In genomic region chr2:92426426-92426825, GRCm38 (mm10) we compare ENCODE assay signal across 9 mouse cellular contexts. TPM values are rescaled to one million over a fixed set of nuclear protein-coding genes. Genes with fewer than 3 reads are reported as not detected.
DNase-seq lines count a peak whose midpoint lies in the region; ATAC-seq lines count a peak whose summit lies in the region.
"Had no signal": no experiment of that assay in that cellular context is flagged by ENCODE, and none has a peak within 500 bp of the region (broad histone marks: within the 10 kb centered on the region; RNA-seq: fewer than 3 reads in every experiment).

No protein-coding gene starts in this region.

- no peak for ATAC-seq in forebrain, embryonic 11.5 days (replicated peaks; ENCODE audit: low FRiP score)
- no peak for ATAC-seq in midbrain, embryonic 11.5 days (ENCODE audit: low FRiP score)

- H3K36me3 ChIP-seq in forebrain, embryonic 10.5 days (replicated peaks) = peaks cover 54% of the 10 kb centered on the region
- H3K36me3 ChIP-seq in forebrain, embryonic 11.5 days (ENCODE audit: control insufficient read depth, insufficient read depth, low read length) = peaks cover 5% of the 10 kb centered on the region; the same call in 1 of the 2 replicates
- H3K36me3 ChIP-seq in midbrain, embryonic 11.5 days (ENCODE audit: control insufficient read depth, insufficient read depth, low read length) = no peaks in the 10 kb centered on the region; the same call in 1 of the 2 replicates

- 0 out of 2 replicates have a peak overlapping the region, but pooled peaks have one; percentile 44 for H3K27ac ChIP-seq in forebrain, embryonic 10.5 days
- H3K27ac ChIP-seq in forebrain, embryonic 11.5 days (ENCODE audit: low read depth, low read length) = no peak overlapping the region
- H3K27ac ChIP-seq in midbrain, embryonic 11.5 days (ENCODE audit: low read depth, low read length) = no peak overlapping the region
- H3K27ac ChIP-seq: macrophage had no signal

- no peaks in the 10 kb centered on the region for H3K9me3 ChIP-seq in forebrain, embryonic 10.5 days
- no peaks in the 10 kb centered on the region for H3K9me3 ChIP-seq in forebrain, embryonic 11.5 days (ENCODE audit: control insufficient read depth, low read length)
- H3K9me3 ChIP-seq in midbrain, embryonic 11.5 days (ENCODE audit: control insufficient read depth, low read length) = no peaks in the 10 kb centered on the region

- WGBS in forebrain, embryonic 10.5 days = 92% methylated on average over 3 of the region's 3 CpGs
- 86% methylated on average over 3 of the region's 3 CpGs for WGBS in forebrain, embryonic 11.5 days
- WGBS in midbrain, embryonic 11.5 days = 91% methylated on average over 3 of the region's 3 CpGs

- no peak for DNase-seq in forebrain, embryonic 10.5 days (ENCODE audit: extremely low spot score, low spot score)
- DNase-seq in forebrain, embryonic 11.5 days (ENCODE audit: low spot score) = no peak
- DNase-seq in fibroblast of lung, adult 2 months (ENCODE audit: low read depth) = peak; percentile 93
- DNase-seq in heart, postnatal 36 days = peak; percentile 50
- DNase-seq in midbrain, embryonic 11.5 days (ENCODE audit: low spot score, missing footprints) = no peak
- DNase-seq in layer of hippocampus, postnatal 10 days (ENCODE audit: low spot score in 2 of 2) = no peak
- no peak for DNase-seq in embryo, embryonic 9.5 days (ENCODE audit: extremely low spot score)
- no peak for DNase-seq in adrenal gland, adult 18-20 months (ENCODE audit: low spot score in 2 of 2)

- no peak overlapping the region for H3K9ac ChIP-seq in forebrain, embryonic 11.5 days (ENCODE audit: low read length)
- H3K9ac ChIP-seq in midbrain, embryonic 11.5 days (ENCODE audit: low read length) = peak overlapping the region; percentile 9; the same call in 1 of the 2 replicates

- H3K4me3 ChIP-seq in forebrain, embryonic 10.5 days = no peak overlapping the region
- H3K4me3 ChIP-seq in forebrain, embryonic 11.5 days (ENCODE audit: low read depth, low read length) = no peak overlapping the region
- no peak overlapping the region for H3K4me3 ChIP-seq in midbrain, embryonic 11.5 days (ENCODE audit: low read depth, low read length)

- H3K4me1 ChIP-seq in forebrain, embryonic 10.5 days = peaks cover 70% of the 10 kb centered on the region
- H3K4me1 ChIP-seq in forebrain, embryonic 11.5 days (replicated peaks; ENCODE audit: control insufficient read depth, insufficient read depth, low read length) = peaks cover 19% of the 10 kb centered on the region
- peaks cover 51% of the 10 kb centered on the region for H3K4me1 ChIP-seq in midbrain, embryonic 11.5 days (ENCODE audit: control insufficient read depth, insufficient read depth, low read length)

- no peaks in the 10 kb centered on the region for H3K27me3 ChIP-seq in forebrain, embryonic 10.5 days (ENCODE audit: poor library complexity, severe bottlenecking)
- no peaks in the 10 kb centered on the region for H3K27me3 ChIP-seq in forebrain, embryonic 11.5 days (ENCODE audit: control insufficient read depth, insufficient read depth, low read length)
- H3K27me3 ChIP-seq in midbrain, embryonic 11.5 days (ENCODE audit: control insufficient read depth, insufficient read depth, low read length) = no peaks in the 10 kb centered on the region

- intact Hi-C loops in heart, postnatal 36 days (cut with DNase I) = no loop called here

- no peak overlapping the region for H3K4me2 ChIP-seq in forebrain, embryonic 11.5 days (ENCODE audit: low read depth, low read length, severe bottlenecking)
- H3K4me2 ChIP-seq in midbrain, embryonic 11.5 days = no peak overlapping the region

RNA-seq across cellular contexts. Expression of gene Cry2, which starts 7.4 kb away (rescaled TPM):
- 25.5 and 27.3 TPM in 2 replicates for polyA plus RNA-seq in forebrain, embryonic 10.5 days (2016; fragmentation: Nextera tagmentation; extraction: Ambion mirVana)
- polyA plus RNA-seq in forebrain, embryonic 11.5 days (2014; fragmentation: Nextera tagmentation; extraction: Ambion mirVana) = 24.0 and 25.5 TPM in 2 replicates
- total RNA-seq in heart, postnatal 36 days (2021) = 10 to 100 TPM; 21.8 to 33.4 TPM
- polyA plus RNA-seq in midbrain, embryonic 11.5 days (2014; fragmentation: Nextera tagmentation; extraction: Ambion mirVana) = 20.5 and 21.9 TPM in 2 replicates
- 10 to 100 TPM; 89.1 to 94.8 TPM for total RNA-seq in layer of hippocampus, postnatal 10 days (2021)
- 10 to 100 TPM; 20.6 to 46.2 TPM for total RNA-seq in adrenal gland, adult 18-20 months (2021)

RNA-seq across cellular contexts. Expression of gene Mapk8ip1, which starts 25.4 kb away (rescaled TPM):
- 47.0 and 48.1 TPM in 2 replicates for polyA plus RNA-seq in forebrain, embryonic 10.5 days (2016; fragmentation: Nextera tagmentation; extraction: Ambion mirVana)
- polyA plus RNA-seq in forebrain, embryonic 11.5 days (2014; fragmentation: Nextera tagmentation; extraction: Ambion mirVana) = 35.9 and 41.4 TPM in 2 replicates
- 1 to 10 TPM; 4.6 to 4.8 TPM for total RNA-seq in heart, postnatal 36 days (2021)
- polyA plus RNA-seq in midbrain, embryonic 11.5 days (2014; fragmentation: Nextera tagmentation; extraction: Ambion mirVana) = 34.5 and 37.1 TPM in 2 replicates
- total RNA-seq in layer of hippocampus, postnatal 10 days (2021) = 100 to 1,000 TPM; 385 to 403 TPM
- total RNA-seq in adrenal gland, adult 18-20 months (2021) = 10 to 100 TPM; 29.6 to 32.3 TPM

RNA-seq across cellular contexts. Expression of gene Slc35c1, which starts 33.9 kb away (rescaled TPM):
- 14.2 and 14.4 TPM in 2 replicates for polyA plus RNA-seq in forebrain, embryonic 10.5 days (2016; fragmentation: Nextera tagmentation; extraction: Ambion mirVana)
- polyA plus RNA-seq in forebrain, embryonic 11.5 days (2014; fragmentation: Nextera tagmentation; extraction: Ambion mirVana) = 11.6 and 12.8 TPM in 2 replicates
- total RNA-seq in heart, postnatal 36 days (2021) = 1 to 10 TPM; 5.8 to 7.5 TPM
- 9.2 and 9.5 TPM in 2 replicates for polyA plus RNA-seq in midbrain, embryonic 11.5 days (2014; fragmentation: Nextera tagmentation; extraction: Ambion mirVana)
- total RNA-seq in layer of hippocampus, postnatal 10 days (2021) = 10 to 100 TPM; 17.1 to 17.2 TPM
- total RNA-seq in adrenal gland, adult 18-20 months (2021) = 10 to 100 TPM; 12.1 to 21.7 TPM

RNA-seq across cellular contexts. Expression of gene 1700029I15Rik, which starts 44.1 kb away (rescaled TPM):
- 3.9 and 4.4 TPM in 2 replicates for polyA plus RNA-seq in forebrain, embryonic 10.5 days (2016; fragmentation: Nextera tagmentation; extraction: Ambion mirVana)
- polyA plus RNA-seq in forebrain, embryonic 11.5 days (2014; fragmentation: Nextera tagmentation; extraction: Ambion mirVana) = 2.3 and 3.6 TPM in 2 replicates
- 1 to 10 TPM; 1.7 TPM for total RNA-seq in heart, postnatal 36 days (2021)
- 1.5 and 2.0 TPM in 2 replicates for polyA plus RNA-seq in midbrain, embryonic 11.5 days (2014; fragmentation: Nextera tagmentation; extraction: Ambion mirVana)
- 1 to 10 TPM; 5.1 to 5.7 TPM for total RNA-seq in layer of hippocampus, postnatal 10 days (2021)
- total RNA-seq in adrenal gland, adult 18-20 months (2021) = 10 to 100 TPM in 1 of 2 experiments, 1 to 10 TPM in 1; 6.6 to 15.3 TPM

RNA-seq across cellular contexts. Expression of gene Large2, which starts 51.8 kb away (rescaled TPM):
- 31.9 and 33.5 TPM in 2 replicates for polyA plus RNA-seq in forebrain, embryonic 10.5 days (2016; fragmentation: Nextera tagmentation; extraction: Ambion mirVana)
- polyA plus RNA-seq in forebrain, embryonic 11.5 days (2014; fragmentation: Nextera tagmentation; extraction: Ambion mirVana) = 16.1 and 16.4 TPM in 2 replicates
- total RNA-seq in heart, postnatal 36 days (2021) = not detected
- polyA plus RNA-seq in midbrain, embryonic 11.5 days (2014; fragmentation: Nextera tagmentation; extraction: Ambion mirVana) = 8.9 and 10.6 TPM in 2 replicates
- total RNA-seq in layer of hippocampus, postnatal 10 days (2021) = under 1 TPM; 0.45 to 0.64 TPM
- total RNA-seq in adrenal gland, adult 18-20 months (2021) = 1 to 10 TPM in 1 of 2 experiments, not detected in 1; 2.7 TPM
- polyA plus RNA-seq: macrophage had no signal

Comparison
In these comparisons a context has a peak if more than half of its experiments do, and no peak if none do; other contexts are left out.
1. DNase-seq: peak in fibroblast of lung, adult 2 months (single experiment) and heart, postnatal 36 days (2 of 2); none in forebrain, embryonic 10.5 days (single experiment), forebrain, embryonic 11.5 days (single experiment), midbrain, embryonic 11.5 days (single experiment), layer of hippocampus, postnatal 10 days (0 of 2), embryo, embryonic 9.5 days (single experiment) and adrenal gland, adult 18-20 months (0 of 2).
2. RNA of gene Mapk8ip1, which starts 25.4 kb away (total RNA-seq): 385 to 403 TPM in layer of hippocampus, postnatal 10 days; 29.6 to 32.3 TPM in adrenal gland, adult 18-20 months and 4.6 to 4.8 TPM in heart, postnatal 36 days; every median in the first group is over 10 times any median in the second.